Mouse (Mus musculus) forebrain, postnatal 0 days (tissue): ENCODE measurements around the gene Zfp661. TPM values are rescaled to one million over a fixed set of nuclear protein-coding genes. Genes with fewer than 3 reads are reported as not detected.

Source experiments
- ATAC-seq: fragments of 200-750 bp; cut with Nextera tagmentation; 2 replicates; pipeline ENCODE4 v1.8.0; 2017; ENCODE audit warnings: mild to moderate bottlenecking, moderate library complexity
- DNase-seq: peaks from one replicate; pipeline ENCODE4 v3.0.0-alpha.2; 2015
- H3K27ac ChIP-seq: fragments of 300-500 bp; sonication (generic); 2 replicates; pipeline ENCODE4 v1.5.1; 2014; ENCODE audit warnings: low read depth, mild to moderate bottlenecking, antibody characterized with exemption, low read length, moderate library complexity, mixed read lengths
- H3K27me3 ChIP-seq: fragments of 300-500 bp; sonication (generic); 2 replicates; pipeline ENCODE4 v1.6.1; 2014; ENCODE audit warnings: mild to moderate bottlenecking, low read length, mixed read lengths; ENCODE audit not compliant: insufficient read depth
- H3K36me3 ChIP-seq: fragments of 300-500 bp; sonication (generic); 2 replicates; pipeline ENCODE4 v1.6.1; 2014; ENCODE audit warnings: mild to moderate bottlenecking, moderate library complexity; ENCODE audit not compliant: insufficient read depth
- H3K4me1 ChIP-seq: fragments of 300-500 bp; sonication (generic); 2 replicates; pipeline ENCODE4 v1.6.1; 2014; ENCODE audit warnings: antibody characterized with exemption; ENCODE audit not compliant: insufficient read depth
- H3K4me2 ChIP-seq: fragments of 300-500 bp; sonication (generic); 2 replicates; pipeline ENCODE4 v1.6.1; 2014; ENCODE audit warnings: low read depth, mild to moderate bottlenecking, moderate library complexity
- H3K4me3 ChIP-seq: fragments of 300-500 bp; sonication (generic); 2 replicates; pipeline ENCODE4 v1.5.1; 2014; ENCODE audit warnings: low read depth, low read length, mixed read lengths
- H3K9ac ChIP-seq: fragments of 300-500 bp; sonication (generic); 2 replicates; pipeline ENCODE4 v1.6.1; 2014; ENCODE audit warnings: mild to moderate bottlenecking
- H3K9me3 ChIP-seq: fragments of 300-500 bp; sonication (generic); 2 replicates; pipeline ENCODE4 v1.6.1; 2016; ENCODE audit warnings: low read length
- CTCF ChIP-seq: sonication (generic); IDR thresholded peaks from 2 replicates; pipeline ENCODE4 v1.5.1; 2016; ENCODE audit warnings: antibody characterized with exemption, control low read depth, low read depth
- WGBS: fragments of 180-500 bp; shearing (Covaris S2); extraction: QIAGEN DNeasy Blood & Tissue Kit; methylation state at CpG from one replicate; pipeline ENCODE4 v1.1.7; 2014; 5-methylcytosine and 5-hydroxymethylcytosine counted together
- polyA plus RNA-seq: library from polyadenylated mRNA; unstranded; fragments of >200 nt; fragmentation: Nextera tagmentation; extraction: Ambion mirVana; gene quantifications from 2 replicates; pipeline ENCODE4 v1.2.1, GENCODE M21; 2015
- total RNA-seq: library from RNA; depleted of rRNA; stranded (reverse); fragments of >200 nt; gene quantifications from 2 replicates; pipeline ENCODE4 v1.2.3, GENCODE M21; 2014

Zfp661 gene
- total and polyA plus RNA-seq, 2 experiments from 2014 or later, result 5.0 to 7.4 TPM

DNA sequence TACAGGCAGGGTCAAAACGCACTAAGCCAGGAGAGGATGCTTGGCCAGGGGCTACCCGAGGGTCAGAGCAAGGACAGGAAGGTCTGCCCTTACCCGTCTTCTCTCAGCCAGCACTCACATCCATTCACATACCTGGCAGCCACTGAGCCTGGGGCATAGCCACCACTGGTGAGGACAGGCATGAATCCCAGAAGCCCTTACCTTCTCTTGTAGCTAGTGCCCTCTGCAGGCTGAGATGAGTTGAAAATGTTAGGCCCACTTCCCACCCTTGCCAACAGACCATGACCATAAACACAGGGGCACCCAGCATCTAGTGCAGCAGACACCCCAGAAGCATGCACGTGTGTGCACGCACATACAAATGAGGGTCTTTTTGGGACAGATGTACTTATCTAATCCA lies 35.8 kb downstream of the Zfp661 start:
- no peak overlapping the region for H3K9ac ChIP-seq
- no peaks in the 10 kb centered on the region for H3K9me3 ChIP-seq
- H3K27me3 ChIP-seq, result no peaks in the 10 kb centered on the region
- peak; percentile 64 for TF ChIP-seq CTCF
- ATAC-seq (peak; percentile 34), DNase-seq (peak; percentile 36)
- H3K4me3 ChIP-seq, result no peak overlapping the region
- H3K27ac ChIP-seq, result no peak overlapping the region
- 52% methylated on average over 5 of the region's 5 CpGs for WGBS
- H3K4me1 ChIP-seq, result no peaks in the 10 kb centered on the region
- H3K4me2 ChIP-seq, result no peak overlapping the region
- no peaks in the 10 kb centered on the region for H3K36me3 ChIP-seq

DNA sequence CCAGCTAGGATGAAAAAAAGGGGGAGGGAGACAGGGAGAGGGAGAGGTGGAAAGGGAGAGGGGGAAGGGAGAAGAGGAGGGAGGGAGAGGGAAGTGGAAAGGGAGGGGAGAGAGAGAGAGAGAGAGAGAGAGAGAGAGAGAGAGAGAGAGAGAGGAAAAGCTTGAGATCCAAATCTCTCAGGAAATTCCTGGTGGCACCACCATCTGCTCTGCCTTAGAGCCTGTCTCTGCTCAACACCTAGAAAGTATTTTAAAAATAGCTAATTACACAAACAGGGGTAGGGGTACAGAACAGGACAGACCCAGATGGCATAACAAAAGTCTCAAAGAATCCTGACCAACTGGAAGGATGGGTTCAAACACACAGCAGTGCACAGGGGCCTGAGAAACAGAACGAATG lies 36.4 kb downstream of the Zfp661 start:
- H3K27me3 ChIP-seq, result no peaks in the 10 kb centered on the region
- no peaks in the 10 kb centered on the region for H3K9me3 ChIP-seq
- H3K9ac ChIP-seq, result no peak overlapping the region
- TF ChIP-seq CTCF, result no peak
- no peak overlapping the region for H3K4me2 ChIP-seq
- H3K4me3 ChIP-seq, result no peak overlapping the region
- H3K27ac ChIP-seq, result no peak overlapping the region
- 75% methylated on average over 1 of the region's 1 CpGs for WGBS
- ATAC-seq (no peak), DNase-seq (no peak)
- H3K36me3 ChIP-seq, result no peaks in the 10 kb centered on the region
- H3K4me1 ChIP-seq, result no peaks in the 10 kb centered on the region

DNA sequence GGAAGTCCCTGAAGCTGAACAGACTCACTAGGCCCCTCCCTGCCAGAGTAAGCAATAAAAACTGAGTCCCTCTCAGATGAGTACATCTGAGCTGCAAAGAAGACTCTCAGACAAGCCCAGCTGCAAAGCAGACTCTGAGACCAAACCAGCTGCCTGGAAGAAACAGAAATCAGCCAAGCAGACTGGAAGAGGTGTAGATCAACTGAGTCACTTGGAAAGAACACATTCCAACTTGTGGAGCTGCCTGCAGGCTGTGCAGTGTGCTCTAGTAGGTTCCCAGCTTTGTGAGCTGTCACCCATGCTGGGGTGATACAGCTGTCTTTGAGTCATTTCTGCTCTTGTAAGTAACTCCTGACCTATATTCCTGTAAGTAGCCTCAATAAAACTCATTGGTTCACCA lies 37.2 kb downstream of the Zfp661 start:
- no peaks in the 10 kb centered on the region for H3K27me3 ChIP-seq
- no peak overlapping the region for H3K4me2 ChIP-seq
- H3K4me3 ChIP-seq, result no peak overlapping the region
- DNase-seq (no peak), ATAC-seq (no peak)
- no peak overlapping the region for H3K27ac ChIP-seq
- no peaks in the 10 kb centered on the region for H3K36me3 ChIP-seq
- no peaks in the 10 kb centered on the region for H3K4me1 ChIP-seq
- TF ChIP-seq CTCF, result no peak
- no peaks in the 10 kb centered on the region for H3K9me3 ChIP-seq
- no peak overlapping the region for H3K9ac ChIP-seq

DNA sequence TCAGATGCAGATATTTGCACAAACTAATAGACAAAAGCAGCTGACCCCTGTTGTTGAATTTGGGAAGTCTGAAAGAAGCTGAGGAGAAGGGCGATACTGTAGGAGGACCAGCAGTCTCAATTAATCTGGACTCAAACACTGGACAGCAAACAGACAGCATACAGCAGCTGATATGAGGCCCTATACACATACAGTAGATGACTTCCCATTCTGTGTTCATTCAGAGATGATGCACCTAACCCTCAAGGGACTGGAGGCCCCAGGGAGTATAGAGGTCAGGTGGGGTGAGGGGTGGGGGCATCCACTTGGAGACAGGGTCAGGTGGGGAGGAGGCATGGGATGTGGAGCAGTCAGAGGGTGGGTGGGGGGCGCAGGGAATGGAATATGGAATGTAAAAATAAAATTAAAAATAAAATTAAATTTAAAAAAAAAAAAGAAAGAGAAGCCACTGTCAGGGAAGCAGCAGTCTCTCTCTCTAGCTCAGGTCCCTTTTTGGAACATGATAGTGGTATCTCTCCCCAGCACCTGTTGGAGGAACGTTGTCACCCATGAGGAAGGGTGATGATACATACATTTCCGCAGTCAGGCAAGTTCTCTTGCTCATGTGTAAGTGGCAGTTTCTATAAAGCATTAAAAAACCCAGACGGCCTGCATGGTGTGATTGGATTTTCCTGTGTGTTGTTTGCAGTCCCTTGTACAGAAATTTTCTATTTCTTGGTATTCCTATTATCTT lies 38.4 kb downstream of the Zfp661 start:
- Histone ChIP-seq H3K9ac (no peak overlapping the region), H3K36me3 (no peaks in the 10 kb centered on the region)

DNA sequence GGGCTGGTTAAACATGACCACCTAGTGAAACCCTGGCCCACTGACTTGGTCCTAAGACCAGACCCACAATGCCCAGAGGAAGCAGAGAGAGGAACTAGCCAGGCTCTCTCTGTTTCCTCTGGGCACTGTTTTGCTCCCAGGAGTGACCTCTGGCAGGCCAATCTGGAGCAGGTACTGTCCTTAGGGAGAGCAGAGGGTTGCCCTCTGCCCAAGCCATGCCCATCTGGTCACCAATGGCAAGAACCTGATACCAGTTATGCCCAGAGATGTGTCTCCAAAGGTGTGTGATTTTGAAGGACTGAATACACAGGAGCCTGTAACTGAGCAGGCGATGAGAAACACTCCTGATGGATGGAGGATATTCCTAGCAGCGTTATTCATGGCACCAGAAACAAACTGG lies 45.2 kb downstream of the Zfp661 start:
- no peak for DNase-seq
- 89% methylated on average over 2 of the region's 2 CpGs for WGBS
- Histone ChIP-seq H3K4me3 (no peak overlapping the region), H3K27me3 (peaks cover 31% of the 10 kb centered on the region), H3K9ac (no peak overlapping the region), H3K4me2 (no peak overlapping the region), H3K36me3 (no peaks in the 10 kb centered on the region), H3K4me1 (no peaks in the 10 kb centered on the region), H3K9me3 (no peaks in the 10 kb centered on the region), H3K27ac (no peak overlapping the region)
- ATAC-seq, result no peak
- TF ChIP-seq CTCF, result no peak

More for the DNA sequence above, 38.4 kb downstream of the Zfp661 start:
- Histone ChIP-seq H3K4me3 (no peak overlapping the region), H3K27me3 (no peaks in the 10 kb centered on the region), H3K27ac (no peak overlapping the region), H3K4me2 (no peak overlapping the region), H3K9me3 (no peaks in the 10 kb centered on the region), H3K4me1 (no peaks in the 10 kb centered on the region)
- no peak for ATAC-seq
- no peak for DNase-seq
- 77% methylated on average over 5 of the region's 5 CpGs for WGBS
- TF ChIP-seq CTCF, result no peak

DNA sequence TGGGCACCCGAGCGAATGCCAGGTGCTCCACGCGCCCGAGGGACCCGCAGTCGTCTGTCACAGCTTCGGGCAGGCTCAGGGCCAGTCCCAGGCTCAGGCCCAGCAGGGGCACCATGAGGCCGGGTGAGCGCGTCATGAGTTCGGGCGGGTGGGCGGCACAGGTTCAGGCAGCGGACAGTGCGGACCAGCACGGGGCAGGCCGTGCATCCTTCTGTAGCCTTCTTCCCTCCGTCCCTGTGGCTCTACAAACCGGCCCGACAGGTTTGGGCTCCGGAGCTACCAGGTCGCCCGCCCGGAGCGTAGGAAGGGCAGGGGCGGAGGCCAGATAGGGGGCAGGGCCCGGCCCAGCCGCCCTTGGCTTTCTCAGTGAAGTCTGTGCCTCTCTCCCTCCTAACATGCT lies 45.7 kb downstream of the Zfp661 start, which contains the start of gene Prom2:
Prom2 (minus strand) TSS at position 283 of the 400 bp plus-strand sequence.
- Histone ChIP-seq H3K9ac (no peak within 1 kb of the TSS), H3K36me3 (no peaks in the 10 kb centered on the region), H3K4me2 (no peak within 1 kb of the TSS), H3K9me3 (no peaks in the 10 kb centered on the region), H3K4me3 (no peak within 1 kb of the TSS), H3K27me3 (peaks cover 31% of the 10 kb centered on the region), H3K4me1 (no peaks in the 10 kb centered on the region), H3K27ac (no peak within 1 kb of the TSS)
- WGBS, result 10% methylated on average over 29 of the region's 29 CpGs
- DNase-seq (no peak), ATAC-seq (no peak)
- no peak for TF ChIP-seq CTCF

DNA sequence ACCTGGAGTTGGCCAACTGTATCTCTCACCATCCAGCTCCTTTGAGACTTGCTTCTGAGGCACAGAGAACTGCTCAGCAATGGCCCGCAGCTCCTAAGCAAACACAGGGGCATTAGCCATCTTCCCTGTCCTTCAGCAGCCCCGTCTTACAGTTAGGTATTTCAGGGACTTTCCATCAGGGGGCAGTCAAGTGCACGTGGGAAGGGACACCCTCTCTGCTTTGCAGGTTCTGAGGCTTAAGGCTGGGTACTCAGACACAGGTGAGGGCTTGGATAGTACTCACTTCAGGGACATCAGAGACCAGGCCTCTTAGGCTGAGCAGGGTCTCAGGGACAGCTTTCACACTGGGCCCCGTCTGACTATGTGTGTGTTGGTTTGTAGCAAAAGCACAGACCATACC lies 47.4 kb downstream of the Zfp661 start:
- WGBS, result 24% methylated on average over 4 of the region's 4 CpGs
- Histone ChIP-seq H3K27me3 (peaks cover 31% of the 10 kb centered on the region), H3K9ac (no peak overlapping the region), H3K4me3 (no peak overlapping the region), H3K36me3 (no peaks in the 10 kb centered on the region), H3K9me3 (no peaks in the 10 kb centered on the region), H3K27ac (no peak overlapping the region), H3K4me2 (no peak overlapping the region), H3K4me1 (no peaks in the 10 kb centered on the region)
- ATAC-seq (no peak), DNase-seq (peak; percentile 16)
- peak; percentile 48 for TF ChIP-seq CTCF
